Comparison of ENCODE assay signal across 11 mouse cellular contexts in the genomic region with DNA sequence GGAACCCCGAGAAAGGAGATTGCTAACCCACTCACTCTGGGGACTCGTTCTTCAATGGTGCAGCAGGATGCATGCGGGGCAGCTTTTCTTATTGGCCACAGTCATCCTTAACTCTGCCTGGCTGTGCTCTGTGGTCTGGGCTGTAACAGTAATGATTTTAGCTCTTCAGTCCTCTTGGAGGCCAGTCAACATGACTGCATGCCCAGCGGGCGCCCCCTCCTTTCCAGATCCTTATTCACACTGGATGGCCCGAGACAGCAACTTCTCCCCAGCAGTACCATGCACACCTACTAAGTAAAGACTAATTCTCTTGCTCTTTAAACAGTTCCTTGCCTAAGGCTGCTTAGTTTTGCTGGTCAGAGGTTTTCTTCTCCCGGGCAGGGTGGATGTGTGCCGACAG. TPM values are rescaled to one million over a fixed set of nuclear protein-coding genes. Genes with fewer than 3 reads are reported as not detected.
"Had no signal": no experiment of that assay in that cellular context is flagged by ENCODE, and none has a peak within 500 bp of the region (broad histone marks: within the 10 kb centered on the region; RNA-seq: fewer than 3 reads in every experiment).

No protein-coding gene starts in this region.

- H3K9me3 ChIP-seq: limb, embryonic 13.5 days; midbrain, embryonic 12.5 days had no signal

- H3K4me3 ChIP-seq: limb, embryonic 13.5 days; midbrain, embryonic 12.5 days had no signal

- H3K9ac ChIP-seq: limb, embryonic 13.5 days; liver, embryonic 14.5 days; lung, embryonic 14.5 days; midbrain, embryonic 12.5 days had no signal

- H3K27me3 ChIP-seq: limb, embryonic 13.5 days; midbrain, embryonic 12.5 days had no signal

- ATAC-seq: intestine, postnatal 0 days had no signal

- H3K4me2 ChIP-seq: limb, embryonic 13.5 days; lung, embryonic 14.5 days; midbrain, embryonic 12.5 days had no signal

- DNase-seq: kidney, adult 8-10 months; kidney, postnatal 36 days; right cerebral cortex, postnatal 25 days; thymus, postnatal 36 days had no signal

- H3K27ac ChIP-seq: kidney, postnatal 0 days; limb, embryonic 13.5 days; liver, embryonic 14.5 days; midbrain, embryonic 12.5 days had no signal

RNA-seq across cellular contexts. Expression of a gene that starts 4.4 kb away (rescaled TPM):
- polyA plus RNA-seq: liver, adult 2 months had no signal
